Mouse (Mus musculus): ENCODE data around the gene Zc3h12a. TPM values are rescaled to one million over a fixed set of nuclear protein-coding genes. Genes with fewer than 3 reads are reported as not detected.

The Zc3h12a gene
- 0.17 and 0.26 TPM in 2 replicates for polyA plus RNA-seq (2016; fragmentation: Nextera tagmentation; extraction: Ambion mirVana)

GRCm38 (mm10) chr4:125127305-125128084 lies at the start of gene Zc3h12a:
TSS of gene Zc3h12a (minus strand) at chr4:125127840.
- H3K27me3 ChIP-seq (ENCODE audit: poor library complexity, severe bottlenecking): peaks cover 63% of the 10 kb centered on the region
- peak within 1 kb of the TSS; percentile 72; the same call in 1 of the 2 replicates for H3K27ac ChIP-seq
- 1% methylated on average over 62 of the region's 62 CpGs for WGBS
- no peaks in the 10 kb centered on the region for H3K9me3 ChIP-seq
- peaks cover 41% of the 10 kb centered on the region for H3K4me1 ChIP-seq
- peak within 1 kb of the TSS; percentile 80 for H3K4me3 ChIP-seq
- peak; percentile 85 for DNase-seq (ENCODE audit: extremely low spot score, low spot score)
- H3K36me3 ChIP-seq (replicated peaks): no peaks in the 10 kb centered on the region

- H3K4me1 ChIP-seq: peaks cover 24% of the 10 kb centered on the region
- H3K9me3 ChIP-seq: no peaks in the 10 kb centered on the region
- DNase-seq (ENCODE audit: extremely low spot score, low spot score): no peak
- H3K4me3 ChIP-seq: no peak overlapping the region
- 61% methylated on average over 13 of the region's 13 CpGs for WGBS
- H3K36me3 ChIP-seq (replicated peaks): no peaks in the 10 kb centered on the region
- H3K27me3 ChIP-seq (ENCODE audit: poor library complexity, severe bottlenecking): peaks cover 4% of the 10 kb centered on the region; the same call in 1 of the 2 replicates
- no peak overlapping the region for H3K27ac ChIP-seq
Measured at GRCm38 (mm10) chr4:125176639-125177165, 49.1 kb upstream of the Zc3h12a start.

- H3K4me1 ChIP-seq: peaks cover 24% of the 10 kb centered on the region
- 91% methylated on average over 5 of the region's 5 CpGs for whole genome bisulfite sequencing
- no peak overlapping the region for H3K4me3 ChIP-seq
- DNase-seq (ENCODE audit: extremely low spot score, low spot score): no peak
- no peaks in the 10 kb centered on the region for H3K9me3 ChIP-seq
- H3K27ac ChIP-seq: no peak overlapping the region
- no peaks in the 10 kb centered on the region for H3K36me3 ChIP-seq (replicated peaks)
- H3K27me3 ChIP-seq (ENCODE audit: poor library complexity, severe bottlenecking): peaks cover 9% of the 10 kb centered on the region
Measured at GRCm38 (mm10) chr4:125176190-125176589, 48.5 kb upstream of the Zc3h12a start.

- H3K9me3 ChIP-seq: no peaks in the 10 kb centered on the region
- H3K4me3 ChIP-seq: no peak overlapping the region
- H3K36me3 ChIP-seq (replicated peaks): no peaks in the 10 kb centered on the region
- peaks cover 15% of the 10 kb centered on the region for H3K27me3 ChIP-seq (ENCODE audit: poor library complexity, severe bottlenecking)
- no peak for DNase-seq (ENCODE audit: extremely low spot score, low spot score)
- H3K4me1 ChIP-seq: peaks cover 24% of the 10 kb centered on the region
- no peak overlapping the region for H3K27ac ChIP-seq
- whole genome bisulfite sequencing: 87% methylated on average over 2 of the region's 2 CpGs
Measured at GRCm38 (mm10) chr4:125175591-125175990, 48.0 kb upstream of the Zc3h12a start.

- DNase-seq (ENCODE audit: extremely low spot score, low spot score): no peak
- H3K27ac ChIP-seq: no peak overlapping the region
- WGBS: 79% methylated on average over 5 of the region's 5 CpGs
Measured at GRCm38 (mm10) chr4:125174516-125175185, 47.0 kb upstream of the Zc3h12a start.

GRCm38 (mm10) chr4:125173150-125173549 lies 45.5 kb upstream of the Zc3h12a start:
- H3K9me3 ChIP-seq: no peaks in the 10 kb centered on the region
- no peak overlapping the region for H3K27ac ChIP-seq
- 87% methylated on average over 5 of the region's 5 CpGs for WGBS
- H3K27me3 ChIP-seq (ENCODE audit: poor library complexity, severe bottlenecking): peaks cover 23% of the 10 kb centered on the region
- H3K4me3 ChIP-seq: no peak overlapping the region
- no peaks in the 10 kb centered on the region for H3K36me3 ChIP-seq (replicated peaks)
- H3K4me1 ChIP-seq: peaks cover 32% of the 10 kb centered on the region
- no peak for DNase-seq (ENCODE audit: extremely low spot score, low spot score)

More at GRCm38 (mm10) chr4:125174516-125175185, 47.0 kb upstream of the Zc3h12a start:
- Histone ChIP-seq H3K27me3 (ENCODE audit: poor library complexity, severe bottlenecking) (peaks cover 18% of the 10 kb centered on the region), H3K4me1 (peaks cover 32% of the 10 kb centered on the region), H3K9me3 (no peaks in the 10 kb centered on the region), H3K36me3 (replicated peaks) (no peaks in the 10 kb centered on the region), H3K4me3 (no peak overlapping the region)

- peaks cover 30% of the 10 kb centered on the region for H3K4me1 ChIP-seq
- peaks cover 23% of the 10 kb centered on the region for H3K27me3 ChIP-seq (ENCODE audit: poor library complexity, severe bottlenecking)
- DNase-seq (ENCODE audit: extremely low spot score, low spot score): no peak
- no peak overlapping the region for H3K27ac ChIP-seq
- WGBS: 89% methylated on average over 13 of the region's 13 CpGs
- no peaks in the 10 kb centered on the region for H3K36me3 ChIP-seq (replicated peaks)
- H3K4me3 ChIP-seq: no peak overlapping the region
- no peaks in the 10 kb centered on the region for H3K9me3 ChIP-seq
Measured at GRCm38 (mm10) chr4:125172736-125173135, 45.1 kb upstream of the Zc3h12a start.

- DNase-seq (ENCODE audit: extremely low spot score, low spot score): no peak
- 80% methylated on average over 1 of the region's 1 CpGs for WGBS
- H3K36me3 ChIP-seq (replicated peaks): no peaks in the 10 kb centered on the region
- peaks cover 38% of the 10 kb centered on the region for H3K27me3 ChIP-seq (ENCODE audit: poor library complexity, severe bottlenecking)
- no peak overlapping the region for H3K27ac ChIP-seq
- H3K4me1 ChIP-seq: peaks cover 16% of the 10 kb centered on the region
- no peaks in the 10 kb centered on the region for H3K9me3 ChIP-seq
- H3K4me3 ChIP-seq: no peak overlapping the region
Measured at GRCm38 (mm10) chr4:125167723-125168122, 40.1 kb upstream of the Zc3h12a start.

GRCm38 (mm10) chr4:125164861-125165260 lies 37.2 kb upstream of the Zc3h12a start:
- WGBS: 93% methylated on average over 6 of the region's 6 CpGs
- H3K36me3 ChIP-seq (replicated peaks): no peaks in the 10 kb centered on the region
- DNase-seq (ENCODE audit: extremely low spot score, low spot score): no peak

DNA sequence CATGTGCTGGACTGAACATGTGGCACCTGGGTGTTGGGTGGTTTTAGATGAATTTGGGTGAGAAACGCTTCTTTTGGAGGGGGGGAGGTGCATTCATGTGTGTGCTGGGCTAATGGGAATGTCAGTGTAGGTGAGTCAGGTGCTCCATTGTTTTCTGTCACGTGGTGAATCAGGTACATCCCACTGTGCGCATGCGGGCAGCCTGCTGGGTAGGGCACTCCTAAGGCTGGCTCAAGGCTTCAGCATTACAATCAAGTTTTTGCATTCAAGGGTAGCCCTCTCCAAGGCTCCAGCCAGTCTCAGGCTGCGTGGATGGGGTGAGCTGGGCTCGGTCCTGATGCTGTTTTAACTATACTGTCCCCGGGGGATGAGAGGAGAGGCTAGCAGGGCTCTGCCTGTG lies 35.1 kb upstream of the Zc3h12a start:
- Histone ChIP-seq H3K27me3 (ENCODE audit: poor library complexity, severe bottlenecking) (peaks cover 53% of the 10 kb centered on the region), H3K4me3 (no peak overlapping the region), H3K9me3 (no peaks in the 10 kb centered on the region), H3K36me3 (replicated peaks) (no peaks in the 10 kb centered on the region), H3K4me1 (peaks cover 21% of the 10 kb centered on the region), H3K27ac (no peak overlapping the region)
- no peak for DNase-seq (ENCODE audit: extremely low spot score, low spot score)
- WGBS: 56% methylated on average over 7 of the region's 7 CpGs

More at GRCm38 (mm10) chr4:125164861-125165260, 37.2 kb upstream of the Zc3h12a start:
- Histone ChIP-seq H3K4me1 (peaks cover 23% of the 10 kb centered on the region), H3K4me3 (no peak overlapping the region), H3K9me3 (no peaks in the 10 kb centered on the region), H3K27ac (no peak overlapping the region), H3K27me3 (ENCODE audit: poor library complexity, severe bottlenecking) (peaks cover 44% of the 10 kb centered on the region)

GRCm38 (mm10) chr4:125161392-125161791 lies 33.8 kb upstream of the Zc3h12a start:
- WGBS: 57% methylated on average over 8 of the region's 8 CpGs
- no peak overlapping the region for H3K4me3 ChIP-seq

GRCm38 (mm10) chr4:125160951-125161331 lies 33.3 kb upstream of the Zc3h12a start:
- Histone ChIP-seq H3K27me3 (ENCODE audit: poor library complexity, severe bottlenecking) (peaks cover 58% of the 10 kb centered on the region), H3K36me3 (replicated peaks) (no peaks in the 10 kb centered on the region), H3K9me3 (no peaks in the 10 kb centered on the region), H3K4me1 (peaks cover 13% of the 10 kb centered on the region), H3K4me3 (no peak overlapping the region; the same call in 1 of the 2 replicates), H3K27ac (no peak overlapping the region)
- no peak for DNase-seq (ENCODE audit: extremely low spot score, low spot score)
- WGBS: 77% methylated on average over 10 of the region's 10 CpGs

More at GRCm38 (mm10) chr4:125161392-125161791, 33.8 kb upstream of the Zc3h12a start:
- H3K4me1 ChIP-seq: peaks cover 13% of the 10 kb centered on the region
- H3K9me3 ChIP-seq: no peaks in the 10 kb centered on the region
- peaks cover 54% of the 10 kb centered on the region for H3K27me3 ChIP-seq (ENCODE audit: poor library complexity, severe bottlenecking)
- H3K27ac ChIP-seq: no peak overlapping the region
- no peaks in the 10 kb centered on the region for H3K36me3 ChIP-seq (replicated peaks)
- no peak for DNase-seq (ENCODE audit: extremely low spot score, low spot score)

Measured in forebrain, embryonic 10.5 days (tissue).